Mouse (Mus musculus): ENCODE results near the gene Chst8.
A peak's percentile ranks its signal among the peaks of the same experiment; 100 is the strongest.

Chst8 gene

GRCm38 (mm10) chr7:34748501-34748900, 64.0 kb downstream of the Chst8 start:
- no peak for DNase-seq

- no peak for DNase-seq
These were observed 64.8 kb downstream of the Chst8 start for GRCm38 (mm10) chr7:34747661-34748060.

GRCm38 (mm10) chr7:34746586-34746985, 65.9 kb downstream of the Chst8 start:
- no peak for DNase-seq

- DNase-seq = no peak
These were observed 66.3 kb downstream of the Chst8 start for GRCm38 (mm10) chr7:34746165-34746564.

- no peak for DNase-seq
These were observed 67.1 kb downstream of the Chst8 start for GRCm38 (mm10) chr7:34745426-34745825.

- DNase-seq = no peak
These were observed 67.5 kb downstream of the Chst8 start for GRCm38 (mm10) chr7:34744994-34745393.

GRCm38 (mm10) chr7:34743411-34744085, 69.0 kb downstream of the Chst8 start:
- DNase-seq = no peak

- DNase-seq = no peak
These were observed 73.1 kb downstream of the Chst8 start for GRCm38 (mm10) chr7:34739371-34739770.

GRCm38 (mm10) chr7:34737206-34737605, 75.3 kb downstream of the Chst8 start:
- DNase-seq = no peak

- no peak for DNase-seq
These were observed 78.2 kb downstream of the Chst8 start for GRCm38 (mm10) chr7:34734348-34734747.

- DNase-seq = no peak
These were observed 83.6 kb downstream of the Chst8 start for GRCm38 (mm10) chr7:34728931-34729330.

GRCm38 (mm10) chr7:34725206-34725605, 87.3 kb downstream of the Chst8 start:
- DNase-seq = no peak

- DNase-seq = no peak
These were observed 89.8 kb downstream of the Chst8 start for GRCm38 (mm10) chr7:34722551-34723230.

GRCm38 (mm10) chr7:34722151-34722550, 90.4 kb downstream of the Chst8 start:
- no peak for DNase-seq

- no peak for DNase-seq
These were observed 90.9 kb downstream of the Chst8 start for GRCm38 (mm10) chr7:34721650-34722048.

- no peak for DNase-seq
These were observed 91.4 kb downstream of the Chst8 start for GRCm38 (mm10) chr7:34720882-34721649.

- peak; percentile 12 for DNase-seq
These were observed 92.9 kb downstream of the Chst8 start for GRCm38 (mm10) chr7:34719599-34719998.

- DNase-seq = no peak
These were observed 93.9 kb downstream of the Chst8 start for GRCm38 (mm10) chr7:34718651-34719050.

- DNase-seq = no peak
These were observed 95.2 kb downstream of the Chst8 start for GRCm38 (mm10) chr7:34717161-34717810.

- DNase-seq = no peak
These were observed 97.6 kb downstream of the Chst8 start for GRCm38 (mm10) chr7:34714848-34715460.

- DNase-seq = no peak
These were observed 103.4 kb downstream of the Chst8 start for GRCm38 (mm10) chr7:34709111-34709510.

GRCm38 (mm10) chr7:34704401-34704800, 108.1 kb downstream of the Chst8 start:
- no peak for DNase-seq

- DNase-seq = no peak
These were observed 109.1 kb downstream of the Chst8 start for GRCm38 (mm10) chr7:34703437-34703836.

All from thymus, postnatal 25 days (tissue).